In genomic region chr6:128843479-128843992, GRCm38 (mm10) we compare ENCODE assay signal across 1 mouse cellular context.
TF ChIP-seq lines count a peak whose summit lies in the region.

No protein-coding gene starts in this region.

TF ChIP-seq in MEL, 35 proteins besides CTCF, POLR2A, EP300 and RAD21 (continued from another document):
- TF ChIP-seq MAX (IDR thresholded peaks at IDR 0.05; ENCODE audit: low read length) = 0 out of 2 replicates have a peak, but pooled peaks have one; percentile 34
TF ChIP-seq in MEL: peak in this region for 10.
